Mouse (Mus musculus): ENCODE results near the gene Mri1. TPM values are rescaled to one million over a fixed set of nuclear protein-coding genes. Genes with fewer than 3 reads are reported as not detected.

The Mri1 gene
- polyA plus RNA-seq (2012; rRNA removed) (49.3 and 107 TPM in 2 replicates), polyA plus RNA-seq (2014; fragmentation: Nextera tagmentation; extraction: Ambion mirVana) (58.1 and 60.4 TPM in 2 replicates)

GRCm38 (mm10) chr8:84256822-84257610 lies at the start of gene Mri1:
Gene Mri1 (minus strand): TSS chr8:84257326.
- Histone ChIP-seq H3K27ac (replicated peaks; ENCODE audit: low read depth, low read length) (peak within 1 kb of the TSS; percentile 90), H3K36me3 (ENCODE audit: control insufficient read depth, insufficient read depth, low read length) (peaks cover 73% of the 10 kb centered on the region), H3K4me1 (ENCODE audit: control insufficient read depth, insufficient read depth, low read length) (peaks cover 14% of the 10 kb centered on the region), H3K9me3 (ENCODE audit: control insufficient read depth, low read length) (no peaks in the 10 kb centered on the region), H3K9ac (ENCODE audit: low read depth, low read length, severe bottlenecking) (peak within 1 kb of the TSS; percentile 77), H3K4me2 (replicated peaks; ENCODE audit: low read depth, low read length, severe bottlenecking) (peak within 1 kb of the TSS; percentile 91), H3K27me3 (ENCODE audit: control insufficient read depth, insufficient read depth, low read length) (no peaks in the 10 kb centered on the region), H3K4me3 (replicated peaks; ENCODE audit: low read length) (peak within 1 kb of the TSS; percentile 78)
- no peak for TF ChIP-seq POLR2A (IDR thresholded peaks at IDR 0.05; ENCODE audit: borderline replicate concordance, extremely low read depth, insufficient read depth, insufficient read length)
- ATAC-seq (ENCODE audit: low FRiP score, low read depth) (peak; percentile 90), DNase-seq (ENCODE audit: low spot score) (peak; percentile 95)
- WGBS: 0% methylated on average over 51 of the region's 64 CpGs

- Histone ChIP-seq H3K4me2 (replicated peaks; ENCODE audit: low read depth, low read length, severe bottlenecking) (no peak overlapping the region), H3K27me3 (ENCODE audit: control insufficient read depth, insufficient read depth, low read length) (no peaks in the 10 kb centered on the region), H3K4me1 (ENCODE audit: control insufficient read depth, insufficient read depth, low read length) (no peaks in the 10 kb centered on the region), H3K9ac (ENCODE audit: low read depth, low read length, severe bottlenecking) (no peak overlapping the region), H3K27ac (replicated peaks; ENCODE audit: low read depth, low read length) (no peak overlapping the region), H3K36me3 (ENCODE audit: control insufficient read depth, insufficient read depth, low read length) (no peaks in the 10 kb centered on the region), H3K9me3 (ENCODE audit: control insufficient read depth, low read length) (no peaks in the 10 kb centered on the region; the same call in 1 of the 2 replicates), H3K4me3 (replicated peaks; ENCODE audit: low read length) (no peak overlapping the region)
- no peak for DNase-seq (ENCODE audit: low spot score)
- no peak for TF ChIP-seq POLR2A (IDR thresholded peaks at IDR 0.05; ENCODE audit: borderline replicate concordance, extremely low read depth, insufficient read depth, insufficient read length)
- no peak for ATAC-seq (ENCODE audit: low FRiP score, low read depth)
- WGBS: 60% methylated on average over 2 of the region's 2 CpGs
Observed at GRCm38 (mm10) chr8:84303951-84304350, 46.8 kb upstream of the Mri1 start.

GRCm38 (mm10) chr8:84297029-84297785 lies 40.1 kb upstream of the Mri1 start:
- Histone ChIP-seq H3K27me3 (ENCODE audit: control insufficient read depth, insufficient read depth, low read length) (no peaks in the 10 kb centered on the region), H3K9ac (ENCODE audit: low read depth, low read length, severe bottlenecking) (no peak overlapping the region), H3K36me3 (ENCODE audit: control insufficient read depth, insufficient read depth, low read length) (no peaks in the 10 kb centered on the region), H3K27ac (replicated peaks; ENCODE audit: low read depth, low read length) (no peak overlapping the region), H3K9me3 (ENCODE audit: control insufficient read depth, low read length) (no peaks in the 10 kb centered on the region; the same call in 1 of the 2 replicates), H3K4me1 (ENCODE audit: control insufficient read depth, insufficient read depth, low read length) (no peaks in the 10 kb centered on the region), H3K4me2 (replicated peaks; ENCODE audit: low read depth, low read length, severe bottlenecking) (no peak overlapping the region), H3K4me3 (replicated peaks; ENCODE audit: low read length) (no peak overlapping the region)
- no peak for DNase-seq (ENCODE audit: low spot score)
- TF ChIP-seq POLR2A (IDR thresholded peaks at IDR 0.05; ENCODE audit: borderline replicate concordance, extremely low read depth, insufficient read depth, insufficient read length): no peak
- 73% methylated on average over 5 of the region's 5 CpGs for WGBS
- no peak for ATAC-seq (ENCODE audit: low FRiP score, low read depth)

GRCm38 (mm10) chr8:84291688-84292087 lies 34.6 kb upstream of the Mri1 start:
- H3K9ac ChIP-seq (ENCODE audit: low read depth, low read length, severe bottlenecking): no peak overlapping the region
- WGBS: 23% methylated on average over 8 of the region's 8 CpGs
- H3K36me3 ChIP-seq (ENCODE audit: control insufficient read depth, insufficient read depth, low read length): no peaks in the 10 kb centered on the region
- no peak for TF ChIP-seq POLR2A (IDR thresholded peaks at IDR 0.05; ENCODE audit: borderline replicate concordance, extremely low read depth, insufficient read depth, insufficient read length)
- no peak overlapping the region for H3K27ac ChIP-seq (replicated peaks; ENCODE audit: low read depth, low read length)
- H3K4me2 ChIP-seq (replicated peaks; ENCODE audit: low read depth, low read length, severe bottlenecking): no peak overlapping the region
- H3K4me1 ChIP-seq (ENCODE audit: control insufficient read depth, insufficient read depth, low read length): no peaks in the 10 kb centered on the region
- no peak overlapping the region for H3K4me3 ChIP-seq (replicated peaks; ENCODE audit: low read length)
- ATAC-seq (ENCODE audit: low FRiP score, low read depth) (no peak), DNase-seq (ENCODE audit: low spot score) (no peak)
- H3K27me3 ChIP-seq (ENCODE audit: control insufficient read depth, insufficient read depth, low read length): no peaks in the 10 kb centered on the region
- no peaks in the 10 kb centered on the region for H3K9me3 ChIP-seq (ENCODE audit: control insufficient read depth, low read length)

GRCm38 (mm10) chr8:84291086-84291485 lies 34.0 kb upstream of the Mri1 start:
- Histone ChIP-seq H3K27me3 (ENCODE audit: control insufficient read depth, insufficient read depth, low read length) (no peaks in the 10 kb centered on the region), H3K4me3 (replicated peaks; ENCODE audit: low read length) (no peak overlapping the region), H3K4me2 (replicated peaks; ENCODE audit: low read depth, low read length, severe bottlenecking) (no peak overlapping the region), H3K27ac (replicated peaks; ENCODE audit: low read depth, low read length) (no peak overlapping the region), H3K9ac (ENCODE audit: low read depth, low read length, severe bottlenecking) (no peak overlapping the region), H3K9me3 (ENCODE audit: control insufficient read depth, low read length) (no peaks in the 10 kb centered on the region), H3K36me3 (ENCODE audit: control insufficient read depth, insufficient read depth, low read length) (no peaks in the 10 kb centered on the region), H3K4me1 (ENCODE audit: control insufficient read depth, insufficient read depth, low read length) (no peaks in the 10 kb centered on the region)
- DNase-seq (ENCODE audit: low spot score): no peak
- no peak for ATAC-seq (ENCODE audit: low FRiP score, low read depth)
- WGBS: 74% methylated on average over 5 of the region's 5 CpGs
- no peak for TF ChIP-seq POLR2A (IDR thresholded peaks at IDR 0.05; ENCODE audit: borderline replicate concordance, extremely low read depth, insufficient read depth, insufficient read length)

Measured in limb, embryonic 14.5 days (tissue).